Mouse (Mus musculus): Measurements from ENCODE around the gene Esd.

GRCm38 (mm10) chr14:74732079-74732783, at the start of gene Esd:
- TF ChIP-seq MAFK (IDR thresholded peaks at IDR 0.05; ENCODE audit: insufficient read depth, low read depth, low read length), result no peak
- TF ChIP-seq HCFC1 (IDR thresholded peaks at IDR 0.05; ENCODE audit: borderline replicate concordance, insufficient read depth, low read length), result no peak
- no peak for TF ChIP-seq ZC3H11A (IDR thresholded peaks at IDR 0.05; ENCODE audit: borderline replicate concordance, low read depth, low read length)
